31 mouse cellular contexts compared by ENCODE assay signal in genomic region chr4:42898914-42899313, GRCm38 (mm10). TPM values are rescaled to one million over a fixed set of nuclear protein-coding genes. Genes with fewer than 3 reads are reported as not detected.
"Had no signal": no experiment of that assay in that cellular context is flagged by ENCODE, and none has a peak within 500 bp of the region (broad histone marks: within the 10 kb centered on the region; RNA-seq: fewer than 3 reads in every experiment).

No protein-coding gene starts in this region.

- H3K27ac ChIP-seq: gastrocnemius, adult 2 months; heart, adult 2 months; hindbrain, embryonic 10.5 days; hindbrain, embryonic 12.5 days; hindbrain, embryonic 14.5 days; limb, embryonic 13.5 days; limb, embryonic 15.5 days; liver, embryonic 12.5 days; liver, embryonic 14.5 days had no signal

- DNase-seq: gastrocnemius, adult 2 months; gastrocnemius, postnatal 10 days; gastrocnemius, postnatal 25 days; heart, adult 2 months; heart, postnatal 10 days; heart, postnatal 4 days; kidney, adult 18-20 months; kidney, adult 8-10 months; kidney, postnatal 10 days; kidney, postnatal 25 days; kidney, postnatal 4 days; layer of hippocampus, adult 9-11 months; layer of hippocampus, postnatal 36 days; left cerebral cortex, postnatal 4 days had no signal

- H3K4me1 ChIP-seq: heart, embryonic 12.5 days; hindbrain, embryonic 12.5 days; limb, embryonic 13.5 days; limb, embryonic 15.5 days had no signal

- H3K9ac ChIP-seq: heart, embryonic 12.5 days; hindbrain, embryonic 12.5 days; hindbrain, embryonic 14.5 days; limb, embryonic 13.5 days; limb, embryonic 15.5 days; liver, embryonic 12.5 days; liver, embryonic 14.5 days had no signal

- H3K4me2 ChIP-seq: heart, embryonic 12.5 days; hindbrain, embryonic 12.5 days; hindbrain, embryonic 14.5 days; limb, embryonic 13.5 days; limb, embryonic 15.5 days; liver, embryonic 12.5 days had no signal

- H3K36me3 ChIP-seq: heart, embryonic 12.5 days; hindbrain, embryonic 10.5 days; hindbrain, embryonic 12.5 days; limb, embryonic 13.5 days; limb, embryonic 15.5 days; liver, embryonic 12.5 days had no signal

- H3K9me3 ChIP-seq: heart, embryonic 12.5 days; hindbrain, embryonic 10.5 days; hindbrain, embryonic 12.5 days; limb, embryonic 13.5 days; limb, embryonic 15.5 days; liver, embryonic 12.5 days had no signal

- H3K4me3 ChIP-seq: gastrocnemius, adult 2 months; heart, adult 2 months; heart, embryonic 12.5 days; hindbrain, embryonic 10.5 days; hindbrain, embryonic 12.5 days; limb, embryonic 13.5 days; limb, embryonic 15.5 days; liver, embryonic 12.5 days had no signal

- H3K27me3 ChIP-seq: hindbrain, embryonic 12.5 days; limb, embryonic 13.5 days; limb, embryonic 15.5 days had no signal

- ATAC-seq: hindbrain, embryonic 16.5 days; inflammation-experienced regulatory T-cells, adult 6 months; intestine, postnatal 0 days; liver, embryonic 12.5 days had no signal

RNA-seq across cellular contexts. Expression of gene Phf24, which starts 17.5 kb away (rescaled TPM):
- polyA plus RNA-seq: inflammation-experienced regulatory T-cells, adult 6 months had no signal

RNA-seq across cellular contexts. Expression of gene Fam205c, which starts 24.9 kb away (rescaled TPM):
- polyA plus RNA-seq: inflammation-experienced regulatory T-cells, adult 6 months; limb, embryonic 11.5 days; limb, embryonic 13.5 days; limb, embryonic 15.5 days; liver, adult 2 months had no signal

RNA-seq across cellular contexts. Expression of gene Gm12394, which starts 42.3 kb away (rescaled TPM):
- polyA plus RNA-seq: heart, embryonic 14.5 days; hindbrain, embryonic 10.5 days; inflammation-experienced regulatory T-cells, adult 6 months; limb, embryonic 11.5 days; limb, embryonic 15.5 days; liver, adult 2 months had no signal

RNA-seq across cellular contexts. Expression of gene Fam205a1, which starts 45.2 kb away (rescaled TPM):
- polyA plus RNA-seq: heart, adult 2 months; heart, embryonic 14.5 days; heart, embryonic 16.5 days; hindbrain, embryonic 10.5 days; inflammation-experienced regulatory T-cells, adult 6 months; intestine, postnatal 0 days; kidney, embryonic 14.5 days; kidney, embryonic 16.5 days; limb, embryonic 13.5 days; limb, embryonic 15.5 days; liver, adult 2 months had no signal
